Mouse (Mus musculus): ENCODE measurements around the gene Dysf.

Dysf gene

DNA sequence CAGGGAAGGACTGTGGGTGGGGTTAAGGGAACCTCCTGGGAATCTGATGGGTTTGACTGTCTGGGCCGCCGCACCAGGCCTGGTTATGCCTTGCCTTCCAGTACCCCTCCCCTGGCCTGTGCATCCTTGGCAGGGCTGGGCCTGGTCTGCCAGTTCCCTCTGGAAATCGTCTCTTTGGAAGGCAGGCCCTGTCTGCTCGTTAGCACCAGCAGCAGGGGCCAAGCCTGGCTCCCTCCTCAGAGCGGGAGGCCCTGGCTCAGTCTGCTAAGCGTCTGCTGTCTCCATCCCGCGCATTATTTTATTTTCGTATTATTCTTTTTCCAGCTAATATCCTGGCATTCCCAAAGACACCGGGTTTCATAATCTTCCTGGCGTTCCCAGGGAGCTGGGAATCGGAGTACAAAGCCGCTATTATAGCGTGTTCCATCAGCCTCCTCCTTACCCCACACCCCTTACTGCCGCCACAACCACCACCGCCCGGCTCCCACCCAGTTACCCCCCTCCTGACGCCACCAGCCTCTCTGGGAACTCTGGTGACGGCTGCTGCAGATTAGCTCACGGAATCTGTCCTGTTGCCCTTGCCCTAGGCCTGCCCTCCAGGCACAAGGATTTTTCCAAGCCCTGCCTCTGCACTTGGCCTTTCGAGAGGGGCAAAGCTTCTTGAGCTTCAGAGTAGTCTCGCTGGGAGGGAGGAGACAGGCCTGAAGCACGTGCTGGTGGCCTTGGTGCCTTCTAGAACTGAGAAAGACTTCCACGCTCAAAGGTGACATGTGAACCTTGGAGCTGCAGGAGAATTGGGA is 111.5 kb downstream of the Dysf start:
- DNase-seq (ENCODE audit: low read depth, low spot score): no peak

DNA sequence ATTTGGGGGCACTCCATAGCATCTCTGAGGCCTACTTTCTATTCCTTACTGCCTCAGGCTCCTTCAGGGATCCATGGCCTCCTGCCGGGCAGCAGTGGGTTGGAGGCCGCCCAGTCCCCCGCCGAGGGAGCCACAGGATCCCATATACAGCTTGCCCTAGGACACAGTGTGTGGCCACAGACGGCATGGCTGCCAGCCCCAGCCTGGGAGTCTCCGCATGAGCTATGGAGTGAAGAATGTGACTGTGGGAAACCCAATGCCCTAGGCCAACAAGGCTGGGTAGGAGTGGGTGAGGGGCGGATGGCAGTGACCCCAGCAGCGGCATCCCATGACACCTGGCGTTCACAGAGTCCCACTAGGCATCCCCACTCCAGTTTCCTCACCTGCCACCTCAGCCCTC is 116.2 kb downstream of the Dysf start:
- no peak for DNase-seq (ENCODE audit: low read depth, low spot score)

DNA sequence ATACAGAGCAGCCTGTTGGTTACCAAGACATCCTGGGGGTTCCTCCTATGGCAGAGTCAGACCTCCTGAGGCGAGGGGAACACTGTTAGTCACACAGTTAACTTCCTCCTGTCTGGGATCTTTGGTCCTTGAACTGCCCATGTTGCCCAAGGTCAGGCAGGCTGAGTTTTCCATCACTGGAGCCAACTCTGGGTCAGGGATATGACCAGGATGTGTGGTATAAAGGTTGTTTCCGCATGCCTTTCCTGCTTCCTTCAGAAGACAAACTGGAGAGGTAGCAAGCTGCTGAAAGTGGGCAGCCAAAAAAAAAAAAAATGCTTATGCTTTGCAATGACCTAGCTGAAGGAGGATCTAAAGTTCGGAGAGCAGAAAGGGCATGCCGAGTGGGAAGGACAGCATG is 116.7 kb downstream of the Dysf start:
- DNase-seq (ENCODE audit: low read depth, low spot score): no peak

DNA sequence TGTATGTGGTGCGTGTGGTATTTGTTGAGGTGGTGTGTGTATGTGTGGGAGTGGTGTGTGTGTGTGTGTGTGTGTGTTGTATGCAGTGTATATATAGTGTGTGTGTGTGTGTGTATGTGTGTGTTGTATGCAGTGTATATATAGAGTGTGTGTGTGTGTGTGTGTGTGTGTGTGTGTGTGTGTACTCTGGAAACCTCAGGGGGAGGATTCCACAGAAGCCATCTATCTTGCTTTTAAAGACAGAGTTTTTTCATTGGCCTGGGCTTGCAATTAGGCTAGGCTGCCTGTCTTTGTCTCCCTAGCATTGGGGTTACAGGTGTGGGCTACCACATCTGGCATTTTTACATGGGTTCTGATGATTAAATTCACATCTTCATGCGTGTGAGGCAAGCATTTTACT is 119.8 kb downstream of the Dysf start:
- no peak for DNase-seq (ENCODE audit: low read depth, low spot score)

DNA sequence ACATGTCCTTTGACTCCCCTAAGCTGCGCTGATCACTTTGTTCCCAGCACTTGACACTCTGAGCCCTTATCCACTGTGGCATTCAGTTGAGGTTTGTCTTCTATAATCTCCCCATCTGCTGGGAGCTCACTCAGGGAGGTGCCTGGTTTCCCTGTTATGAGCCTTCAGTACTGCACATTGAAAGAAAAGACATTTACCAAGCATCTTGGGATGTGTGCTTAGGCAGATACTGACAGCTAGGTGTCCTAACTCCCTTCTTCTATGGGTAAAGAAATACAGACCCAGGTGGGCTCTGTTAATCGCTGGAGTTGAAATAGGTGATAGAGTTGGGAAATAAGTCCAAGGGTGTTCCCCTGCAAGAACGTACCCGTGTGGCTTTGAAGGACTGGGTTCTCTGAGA is 122.5 kb downstream of the Dysf start:
- no peak for DNase-seq (ENCODE audit: low read depth, low spot score)

DNA sequence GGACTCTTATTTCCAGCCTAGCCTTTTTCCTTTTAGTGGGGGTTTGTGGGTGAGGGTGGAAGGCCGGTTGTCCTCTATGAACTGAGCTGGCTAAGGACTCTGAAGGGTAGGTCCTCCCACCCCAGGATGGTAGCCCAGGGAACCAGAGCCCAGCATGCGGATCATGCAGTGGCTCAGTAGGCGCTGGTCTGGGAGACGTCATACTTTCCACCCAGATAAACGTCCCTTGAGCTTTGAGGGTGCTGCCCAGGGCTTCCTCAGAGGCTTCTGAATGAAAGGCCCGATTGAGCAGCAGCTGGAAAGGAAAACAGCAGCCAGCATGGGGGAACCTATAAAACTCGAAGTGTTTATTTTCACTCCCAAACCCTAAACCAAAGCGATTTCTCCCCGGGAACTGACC is 123.1 kb downstream of the Dysf start:
- DNase-seq (ENCODE audit: low read depth, low spot score): no peak

DNA sequence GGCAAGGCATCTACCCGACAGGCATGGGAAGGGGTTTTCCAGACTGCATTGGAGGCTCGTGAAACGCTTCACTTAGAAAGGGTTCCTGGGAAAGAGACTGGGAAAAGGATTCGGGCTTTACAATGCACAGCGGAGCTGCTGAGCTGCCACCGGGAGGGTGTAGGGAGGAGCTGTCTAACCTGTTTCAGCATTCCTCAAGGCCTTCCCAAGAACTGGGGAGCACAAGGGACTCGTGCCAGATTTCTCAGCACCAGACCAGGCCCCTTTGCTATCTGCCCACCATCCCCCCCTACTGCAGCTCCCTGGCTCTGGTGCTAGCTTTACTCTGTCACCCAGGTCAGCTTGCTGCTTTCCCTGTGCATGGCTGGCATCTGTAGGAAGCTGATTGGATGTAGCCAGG is 124.7 kb downstream of the Dysf start:
- no peak for DNase-seq (ENCODE audit: low read depth, low spot score)

DNA sequence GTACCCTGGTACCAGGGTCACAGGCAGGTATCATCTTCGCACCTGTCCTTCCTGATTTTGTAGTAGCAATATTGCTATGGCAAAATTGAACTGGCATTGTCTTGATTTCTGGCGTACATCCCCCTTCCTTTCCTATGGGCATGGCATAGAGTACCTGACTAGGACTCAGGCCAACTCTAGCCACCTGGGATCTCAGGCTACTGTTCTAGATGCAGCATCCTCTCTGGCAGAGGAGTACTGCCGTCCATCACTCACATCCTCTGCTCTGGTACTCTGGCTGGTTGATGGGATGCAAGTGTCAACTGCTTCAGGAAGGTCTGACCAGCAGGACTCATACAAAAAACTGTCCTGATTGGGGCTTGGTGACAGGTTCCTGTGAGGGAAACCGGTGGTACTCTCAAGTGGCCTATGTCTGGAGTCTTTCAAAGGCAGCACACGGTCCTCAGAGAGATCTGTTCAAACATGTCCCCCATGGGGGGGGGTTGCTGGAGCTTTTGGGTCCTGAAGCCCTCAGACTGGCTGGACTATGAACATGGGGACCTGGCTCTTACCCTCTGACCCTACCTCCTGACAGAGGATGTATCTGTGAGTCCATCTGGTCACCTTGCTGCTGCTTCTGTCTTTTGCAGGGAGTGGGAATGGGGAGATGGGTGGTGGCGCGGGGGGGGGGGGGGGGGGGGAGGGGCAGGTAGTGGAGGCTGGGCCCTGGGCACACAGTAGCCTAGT is 125.8 kb downstream of the Dysf start:
- DNase-seq (ENCODE audit: low read depth, low spot score): no peak

DNA sequence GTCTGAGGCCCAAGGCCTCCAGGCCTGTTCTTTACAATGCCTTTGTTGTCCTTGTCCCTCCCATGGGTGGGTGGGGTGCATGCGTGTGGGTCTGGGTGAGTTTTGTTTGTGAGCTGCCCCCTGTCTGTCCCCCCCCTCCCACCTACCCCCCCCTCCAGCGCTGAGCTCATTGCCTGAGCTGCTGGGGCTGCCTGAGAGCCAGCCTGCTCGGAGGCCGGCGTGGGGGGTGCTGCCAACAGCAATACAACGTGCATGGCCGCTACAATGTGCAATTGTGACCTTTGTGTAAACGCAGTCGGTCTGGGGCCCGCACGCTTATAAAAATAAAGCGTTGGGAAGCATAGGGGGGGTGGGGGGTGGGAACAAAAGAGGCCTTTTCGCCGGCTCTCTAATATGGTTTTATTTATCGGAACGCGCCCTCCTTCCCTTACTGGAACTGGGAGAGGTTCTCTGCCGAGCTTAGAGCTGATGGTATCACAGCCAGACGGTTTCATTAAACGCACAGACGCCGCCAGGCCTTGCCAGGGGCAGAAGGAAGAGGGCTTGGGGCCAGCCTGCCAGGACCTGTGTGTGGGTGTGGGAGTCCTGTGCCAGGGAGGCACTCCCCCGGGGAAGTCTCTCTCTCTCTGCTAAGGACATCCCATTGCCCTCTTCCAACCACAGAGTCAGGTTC is 126.5 kb downstream of the Dysf start:
- no peak for DNase-seq (ENCODE audit: low read depth, low spot score)

DNA sequence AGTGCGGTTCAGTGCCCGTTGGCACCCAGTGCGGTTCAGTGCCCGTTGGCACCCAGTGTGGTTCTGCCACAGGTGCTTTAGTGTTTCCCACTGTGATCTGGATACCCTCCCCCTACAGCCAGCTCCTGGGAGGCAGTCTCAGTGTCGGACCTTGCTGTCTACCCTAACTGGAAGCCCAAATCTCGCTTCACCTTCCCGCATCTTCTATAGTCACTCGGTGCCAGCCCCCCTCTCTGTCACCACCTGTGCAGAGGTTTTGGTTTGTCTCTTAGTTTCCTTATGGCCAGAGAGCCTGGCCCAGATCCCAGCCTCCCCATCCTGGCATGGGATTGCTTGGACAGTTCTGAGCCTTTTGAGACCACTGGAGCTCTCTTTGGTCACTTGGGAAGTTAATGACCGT is 127.3 kb downstream of the Dysf start:
- no peak for DNase-seq (ENCODE audit: low read depth, low spot score)

DNA sequence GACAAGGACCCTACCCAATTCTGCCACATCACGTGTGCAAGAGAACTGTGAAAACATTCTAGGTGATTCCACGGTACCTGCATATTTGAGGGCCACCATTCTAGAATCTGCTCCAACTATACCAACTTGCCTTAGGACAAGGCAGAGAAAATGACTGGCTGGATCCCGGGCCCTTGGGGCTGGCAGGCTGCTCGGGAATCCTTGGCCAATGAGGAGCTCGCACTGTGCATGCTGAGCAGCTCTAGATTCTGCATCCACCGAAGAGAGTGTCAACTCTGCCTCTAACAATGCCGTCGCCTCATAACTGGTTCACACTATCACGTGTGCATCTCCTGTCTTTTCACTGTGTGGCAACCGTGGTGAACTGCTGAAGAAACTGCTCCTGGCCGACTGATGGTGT is 128.0 kb downstream of the Dysf start:
- DNase-seq (ENCODE audit: low read depth, low spot score): no peak

DNA sequence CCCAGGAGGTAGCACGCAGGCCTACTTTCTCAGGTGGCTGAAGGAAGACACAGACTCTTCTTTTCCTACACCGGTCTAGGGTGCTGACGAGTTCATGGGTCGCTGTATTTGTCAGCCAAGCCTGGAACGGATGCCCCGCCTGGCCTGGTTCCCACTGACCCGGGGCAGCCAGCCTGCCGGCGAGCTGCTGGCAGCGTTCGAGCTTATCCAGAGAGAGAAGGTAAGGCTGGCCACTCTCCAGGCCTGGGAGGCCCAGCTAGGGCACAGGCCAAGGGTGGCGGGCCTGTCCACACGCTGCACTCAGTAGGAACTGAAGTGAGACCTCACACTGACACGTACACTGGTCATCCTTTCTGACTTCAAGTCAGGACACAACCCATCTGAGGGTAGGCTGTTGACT is 131.5 kb downstream of the Dysf start:
- DNase-seq (ENCODE audit: low read depth, low spot score): no peak

DNA sequence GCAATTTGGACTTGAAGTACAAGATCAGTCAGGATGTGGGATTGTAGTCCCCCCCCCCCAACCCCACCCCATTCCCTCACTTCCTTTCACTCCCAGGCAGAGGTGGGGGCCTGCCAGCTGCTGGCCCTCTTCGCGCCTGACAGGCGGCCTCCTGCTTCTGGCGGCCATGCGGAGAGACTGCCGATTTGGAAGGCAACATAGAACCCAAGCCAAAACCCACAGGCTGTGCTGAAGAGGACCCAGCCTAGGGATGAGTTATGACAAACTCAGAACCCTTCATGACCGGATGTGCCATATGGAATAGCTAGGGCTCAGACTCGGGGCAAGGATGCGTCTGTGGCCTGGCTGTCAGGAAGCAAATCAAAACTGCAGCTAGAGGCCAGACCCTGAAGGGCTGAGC is 134.1 kb downstream of the Dysf start:
- no peak for DNase-seq (ENCODE audit: low read depth, low spot score)

DNA sequence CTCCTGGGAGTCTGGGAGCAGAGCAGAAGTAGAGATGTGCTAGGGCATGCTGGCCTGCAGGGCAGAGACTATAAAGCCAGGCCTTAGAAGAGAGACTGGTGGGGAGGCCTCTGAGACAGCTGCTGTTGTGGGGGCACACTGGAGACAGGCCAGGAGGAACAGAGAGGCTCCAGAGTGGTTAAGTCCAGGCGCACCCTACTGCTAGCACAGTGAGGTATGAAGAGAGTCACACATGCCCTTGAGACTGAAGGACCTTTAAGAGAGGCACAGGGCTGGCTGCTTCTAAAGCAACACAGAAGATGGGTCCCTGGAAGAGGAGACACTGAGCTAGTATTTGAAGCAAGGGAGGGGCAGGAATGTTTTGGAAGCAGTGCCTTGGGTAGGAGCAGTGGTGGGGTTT is 134.9 kb downstream of the Dysf start:
- no peak for DNase-seq (ENCODE audit: low read depth, low spot score)

DNA sequence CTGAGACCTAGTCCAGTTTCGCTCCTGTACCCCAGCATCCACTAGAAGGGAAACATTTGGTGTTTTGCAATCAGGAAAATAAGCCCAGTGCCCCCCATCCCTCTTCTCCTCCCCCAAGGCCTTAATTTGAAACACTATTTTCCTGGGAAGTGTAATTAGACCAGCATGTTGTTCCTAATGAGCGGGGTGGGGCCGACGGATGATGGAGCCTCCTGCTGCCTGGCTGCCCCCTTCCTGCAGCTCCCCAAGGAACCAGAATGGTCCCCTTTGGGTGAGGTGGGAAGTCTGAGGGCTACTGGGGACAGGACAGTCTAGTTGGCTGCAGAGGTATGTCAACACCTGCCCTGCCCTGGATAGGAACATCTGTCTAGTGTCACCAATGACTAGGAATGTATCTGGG is 136.0 kb downstream of the Dysf start:
- DNase-seq (ENCODE audit: low read depth, low spot score): no peak

DNA sequence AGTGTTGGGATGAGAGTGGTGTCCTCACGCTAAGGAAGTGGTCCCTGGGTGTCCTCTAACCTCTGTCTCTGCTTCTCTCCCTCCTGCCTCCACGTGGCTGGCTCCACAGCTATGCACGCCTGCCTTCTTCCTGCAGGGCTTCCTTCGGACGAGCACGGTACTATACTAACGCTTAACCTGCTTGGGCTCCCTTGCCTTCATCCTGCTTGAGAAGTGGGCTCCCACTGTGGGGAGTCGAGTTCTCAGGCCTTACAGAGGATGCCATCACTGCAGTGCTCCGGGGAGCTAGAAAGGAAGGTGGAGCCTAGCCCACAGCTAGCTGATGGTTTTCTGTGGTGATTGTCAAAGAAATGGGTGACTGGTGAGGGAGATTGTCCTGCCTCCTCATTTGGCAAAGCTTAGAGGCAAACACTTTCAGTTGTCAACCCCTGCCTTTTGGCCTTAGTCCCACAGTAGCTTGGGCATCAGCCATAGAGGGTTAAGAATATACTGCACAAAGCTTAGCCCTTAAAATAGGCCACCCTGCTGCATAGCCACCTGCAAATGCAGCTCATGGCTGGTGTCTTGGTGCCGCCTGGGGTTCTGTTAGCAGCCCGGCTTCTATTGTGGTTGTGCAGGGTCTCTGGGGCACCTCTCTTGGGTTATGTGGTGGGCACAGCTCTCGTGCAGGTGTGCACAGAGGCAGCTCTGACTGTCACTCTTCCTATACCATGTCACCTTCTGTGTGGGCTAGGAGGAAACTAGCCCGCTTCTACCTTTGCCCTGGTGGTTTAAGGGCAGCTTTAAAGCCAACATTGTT is 139.0 kb downstream of the Dysf start:
- no peak for DNase-seq (ENCODE audit: low read depth, low spot score)

DNA sequence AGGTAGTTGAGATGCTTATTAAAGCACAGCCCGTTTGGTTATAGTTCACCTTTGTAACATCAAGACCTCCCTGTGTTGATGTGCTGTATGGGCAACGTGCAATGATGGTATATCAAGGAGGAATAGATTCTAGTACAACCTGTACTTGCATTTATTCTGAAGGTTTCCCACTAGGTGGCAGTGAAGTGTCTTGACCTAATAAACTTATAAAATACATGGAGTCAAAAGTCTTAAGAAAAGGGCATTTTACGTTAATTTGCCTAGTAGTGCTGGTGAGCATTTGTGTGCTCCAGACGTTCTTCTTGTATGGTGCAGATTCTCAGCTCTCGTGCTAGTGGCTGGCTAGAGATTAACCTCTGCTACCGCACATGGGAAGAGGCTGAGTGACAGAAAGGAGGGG is 140.1 kb downstream of the Dysf start:
- no peak for DNase-seq (ENCODE audit: low read depth, low spot score)

DNA sequence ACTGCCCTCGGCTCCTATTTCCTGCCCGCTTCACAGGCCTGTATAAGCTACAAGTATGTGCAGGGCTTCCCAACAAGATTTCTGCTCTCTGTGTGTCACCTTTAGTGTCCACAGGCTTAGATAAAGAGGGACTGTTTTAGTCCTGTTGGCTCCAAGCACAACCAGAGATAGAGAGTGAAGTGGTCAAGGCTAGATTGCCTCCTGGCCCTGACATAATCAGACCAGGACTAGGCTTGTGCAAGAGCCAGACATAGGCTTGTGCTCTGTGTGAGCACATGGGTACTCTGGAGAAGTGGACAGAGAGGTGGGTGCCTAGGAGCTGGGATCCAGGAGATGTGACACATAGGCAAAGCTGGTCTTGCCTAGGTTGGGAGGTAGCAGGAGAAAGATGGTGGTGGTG is 146.1 kb downstream of the Dysf start:
- no peak for DNase-seq (ENCODE audit: low read depth, low spot score)

DNA sequence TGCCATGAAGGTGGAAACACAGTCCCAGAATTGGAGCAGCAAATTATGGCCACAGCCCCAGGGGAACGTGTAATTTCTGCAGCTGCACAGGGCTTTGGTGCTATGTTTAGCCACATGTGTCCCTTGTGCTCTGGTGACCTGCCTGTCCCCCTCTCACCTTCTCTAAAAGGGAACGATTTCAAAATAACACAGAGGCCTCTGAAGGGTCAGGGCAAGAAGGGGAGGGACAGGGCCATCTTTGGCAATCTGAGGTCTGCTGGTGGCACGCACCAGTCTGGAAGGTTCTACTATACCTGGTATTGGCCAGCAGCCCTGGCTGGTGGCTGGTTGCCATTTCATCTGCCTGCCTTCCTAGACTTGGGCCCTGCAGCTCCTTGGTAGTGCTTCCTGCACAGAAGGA is 147.4 kb downstream of the Dysf start:
- DNase-seq (ENCODE audit: low read depth, low spot score): no peak

DNA sequence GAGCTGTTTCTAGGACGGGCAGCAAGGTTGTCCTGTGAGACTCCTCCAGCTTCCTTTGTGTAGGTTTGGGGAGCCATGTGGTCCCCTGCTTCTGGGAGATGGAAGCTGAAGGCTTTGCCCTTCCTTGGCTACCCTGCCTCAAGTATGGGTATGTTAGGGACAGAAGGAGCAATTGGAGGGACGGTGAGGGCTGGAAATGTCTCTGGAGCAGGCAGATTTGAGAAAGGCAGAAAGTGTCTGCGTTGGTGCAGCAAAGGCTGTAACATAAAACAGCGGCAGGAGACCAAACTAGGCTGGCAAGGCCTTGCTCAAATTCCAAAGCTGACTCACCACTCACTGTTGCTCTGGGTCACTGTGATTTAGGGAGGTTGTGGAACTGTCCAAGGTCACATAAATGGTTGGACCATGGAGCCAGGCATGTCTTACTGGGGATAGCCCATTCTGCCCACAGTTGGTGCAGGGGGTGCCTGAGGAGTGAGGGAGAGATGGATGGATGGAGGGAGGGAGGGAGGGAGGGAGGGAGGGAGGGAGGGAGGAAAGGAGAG is 148.2 kb downstream of the Dysf start:
- no peak for DNase-seq (ENCODE audit: low read depth, low spot score)

DNA sequence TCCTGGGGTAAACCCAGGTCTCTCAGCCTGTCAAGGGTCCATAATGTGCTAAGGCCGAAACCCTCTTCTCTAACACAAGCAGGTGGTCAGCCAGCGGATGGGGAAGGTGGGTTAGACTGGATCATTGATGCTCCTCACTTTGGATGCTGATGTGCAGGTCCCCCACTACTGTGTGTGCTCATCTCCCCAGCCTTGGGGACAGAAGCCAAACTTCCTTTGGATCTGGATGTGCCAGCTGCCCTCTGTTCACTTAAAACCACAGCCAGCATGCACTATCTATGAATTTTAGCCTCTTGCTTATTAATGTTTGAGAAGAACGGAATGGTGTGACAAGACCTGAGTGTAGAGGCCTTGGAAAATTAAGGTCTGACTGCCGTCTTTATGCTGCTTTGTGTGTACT is 150.7 kb downstream of the Dysf start:
- no peak for DNase-seq (ENCODE audit: low read depth, low spot score)

DNA sequence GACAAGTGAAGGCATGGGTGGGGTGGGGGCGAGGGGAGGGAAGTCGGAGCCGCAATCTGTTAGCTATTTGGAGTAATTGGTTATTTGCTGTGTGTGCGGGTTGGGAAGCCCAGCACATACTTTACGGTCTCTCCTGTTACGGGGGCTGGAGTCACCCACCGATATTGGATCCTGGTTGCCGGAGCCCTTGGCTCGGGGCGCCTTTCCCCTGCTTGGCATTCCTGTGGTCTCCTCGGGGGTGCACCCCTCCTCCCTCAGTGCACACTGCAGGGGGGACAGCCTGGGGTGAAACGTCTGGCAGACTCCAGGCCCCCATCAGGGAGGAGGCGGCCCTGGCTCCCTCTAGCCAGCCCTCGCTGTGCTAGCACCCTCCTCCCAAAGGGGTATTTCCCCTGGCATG is 159.2 kb downstream of the Dysf start:
- no peak for DNase-seq (ENCODE audit: low read depth, low spot score)
